Mouse (Mus musculus) hindbrain, embryonic 14.5 days (tissue): Measurements from ENCODE around the gene Frmd5. TPM values are rescaled to one million over a fixed set of nuclear protein-coding genes. Genes with fewer than 3 reads are reported as not detected.
A peak's percentile ranks its signal among the peaks of the same experiment; 100 is the strongest.

ENCODE experiments used
- ATAC-seq: fragments of 200-750 bp; cut with Nextera tagmentation; 2 replicates; pipeline ENCODE4 v1.8.0; 2017; ENCODE audit warnings: moderate number of reproducible peaks, mild to moderate bottlenecking, moderate TSS enrichment, moderate library complexity; ENCODE audit not compliant: low FRiP score
- DNase-seq: peaks from one replicate; pipeline ENCODE4 v3.0.0-alpha.2; 2015; ENCODE audit warnings: low spot score
- H3K27ac ChIP-seq: fragments of 300-500 bp; sonication (generic); 2 replicates; pipeline ENCODE4 v1.5.1; 2014; ENCODE audit warnings: mild to moderate bottlenecking, moderate library complexity
- H3K27me3 ChIP-seq: fragments of 300-500 bp; sonication (generic); 2 replicates; pipeline ENCODE4 v1.6.1; 2014; ENCODE audit warnings: mild to moderate bottlenecking, low read length, mixed read lengths; ENCODE audit not compliant: control insufficient read depth, insufficient read depth
- H3K36me3 ChIP-seq: fragments of 300-500 bp; sonication (generic); replicated peaks from 2 replicates; pipeline ENCODE4 v1.6.1; 2014; ENCODE audit not compliant: control insufficient read depth, insufficient read depth
- H3K4me1 ChIP-seq: fragments of 300-500 bp; sonication (generic); replicated peaks from 2 replicates; pipeline ENCODE4 v1.6.1; 2014; ENCODE audit warnings: antibody characterized with exemption, low read length, mixed read lengths; ENCODE audit not compliant: control insufficient read depth, insufficient read depth
- H3K4me2 ChIP-seq: fragments of 300-500 bp; sonication (generic); replicated peaks from 2 replicates; pipeline ENCODE4 v1.6.1; 2014; ENCODE audit warnings: mild to moderate bottlenecking, moderate library complexity
- H3K4me3 ChIP-seq: fragments of 300-500 bp; sonication (generic); replicated peaks from 2 replicates; pipeline ENCODE4 v1.5.1; 2014; ENCODE audit warnings: mild to moderate bottlenecking, low read length
- H3K9ac ChIP-seq: fragments of 300-500 bp; sonication (generic); 2 replicates; pipeline ENCODE4 v1.6.1; 2014
- H3K9me3 ChIP-seq: fragments of 300-500 bp; sonication (generic); 2 replicates; pipeline ENCODE4 v1.6.1; 2016; ENCODE audit warnings: low read length; ENCODE audit not compliant: control insufficient read depth
- WGBS: fragments of 180-500 bp; shearing (Covaris S2); extraction: QIAGEN DNeasy Blood & Tissue Kit; methylation state at CpG from one replicate; pipeline ENCODE4 v1.1.7; 2014; 5-methylcytosine and 5-hydroxymethylcytosine counted together
- polyA plus RNA-seq: library from polyadenylated mRNA; unstranded; fragments of >200 nt; fragmentation: Nextera tagmentation; extraction: Ambion mirVana; gene quantifications from 2 replicates; pipeline ENCODE4 v1.2.1, GENCODE M21; 2014

Gene Frmd5
- polyA plus RNA-seq, 1 experiment from 2014 or later: 30.0 TPM

DNA sequence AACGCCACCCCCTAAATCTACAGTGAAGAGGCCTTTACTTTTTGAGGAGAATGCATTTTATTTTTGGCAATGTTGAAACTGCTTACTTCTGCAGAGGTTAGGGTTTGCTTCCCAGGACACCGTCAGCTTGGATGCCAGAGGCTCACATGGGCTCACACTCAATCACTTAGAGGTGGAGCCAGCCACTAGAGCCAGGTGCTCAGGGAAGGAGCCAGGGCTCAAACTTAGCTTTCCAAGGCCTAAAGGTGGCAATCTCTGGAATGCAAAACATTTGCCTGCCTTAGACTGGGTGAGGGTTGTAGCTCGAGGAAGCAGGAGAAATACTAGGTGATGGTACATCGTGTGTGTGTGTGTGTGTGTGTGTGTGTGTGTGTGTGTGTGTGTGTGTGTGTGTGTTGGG is 174.8 kb downstream of the Frmd5 start:
- Histone ChIP-seq H3K27me3 (no peaks in the 10 kb centered on the region), H3K27ac (no peak overlapping the region), H3K9me3 (no peaks in the 10 kb centered on the region), H3K36me3 (no peaks in the 10 kb centered on the region), H3K4me3 (no peak overlapping the region), H3K4me2 (no peak overlapping the region), H3K4me1 (no peaks in the 10 kb centered on the region), H3K9ac (no peak overlapping the region)
- no peak for ATAC-seq
- no peak for DNase-seq
- WGBS: 76% methylated on average over 4 of the region's 4 CpGs

GRCm38 (mm10) chr2:121630286-121630685 is 176.6 kb downstream of the Frmd5 start:
- Histone ChIP-seq H3K4me2 (no peak overlapping the region), H3K4me3 (no peak overlapping the region), H3K36me3 (no peaks in the 10 kb centered on the region), H3K27me3 (no peaks in the 10 kb centered on the region), H3K4me1 (no peaks in the 10 kb centered on the region), H3K9me3 (no peaks in the 10 kb centered on the region), H3K9ac (no peak overlapping the region), H3K27ac (no peak overlapping the region)
- no peak for ATAC-seq
- no peak for DNase-seq
- 67% methylated on average over 5 of the region's 5 CpGs for WGBS

GRCm38 (mm10) chr2:121628290-121628689 is 178.6 kb downstream of the Frmd5 start:
- Histone ChIP-seq H3K9me3 (no peaks in the 10 kb centered on the region), H3K27me3 (no peaks in the 10 kb centered on the region), H3K36me3 (no peaks in the 10 kb centered on the region), H3K27ac (no peak overlapping the region), H3K9ac (no peak overlapping the region), H3K4me2 (no peak overlapping the region), H3K4me1 (no peaks in the 10 kb centered on the region), H3K4me3 (no peak overlapping the region)
- no peak for DNase-seq
- 77% methylated on average over 10 of the region's 10 CpGs for WGBS
- no peak for ATAC-seq

GRCm38 (mm10) chr2:121625901-121626300 is 181.0 kb downstream of the Frmd5 start:
- no peak overlapping the region for H3K9ac ChIP-seq
- H3K36me3 ChIP-seq: no peaks in the 10 kb centered on the region
- H3K4me1 ChIP-seq: 0 out of 2 replicates have a peak, but pooled peaks cover 5% of the 10 kb centered on the region
- ATAC-seq (no peak), DNase-seq (no peak)
- no peaks in the 10 kb centered on the region for H3K27me3 ChIP-seq
- no peak overlapping the region for H3K4me2 ChIP-seq
- no peak overlapping the region for H3K27ac ChIP-seq
- no peaks in the 10 kb centered on the region for H3K9me3 ChIP-seq
- 85% methylated on average over 3 of the region's 3 CpGs for WGBS
- no peak overlapping the region for H3K4me3 ChIP-seq

DNA sequence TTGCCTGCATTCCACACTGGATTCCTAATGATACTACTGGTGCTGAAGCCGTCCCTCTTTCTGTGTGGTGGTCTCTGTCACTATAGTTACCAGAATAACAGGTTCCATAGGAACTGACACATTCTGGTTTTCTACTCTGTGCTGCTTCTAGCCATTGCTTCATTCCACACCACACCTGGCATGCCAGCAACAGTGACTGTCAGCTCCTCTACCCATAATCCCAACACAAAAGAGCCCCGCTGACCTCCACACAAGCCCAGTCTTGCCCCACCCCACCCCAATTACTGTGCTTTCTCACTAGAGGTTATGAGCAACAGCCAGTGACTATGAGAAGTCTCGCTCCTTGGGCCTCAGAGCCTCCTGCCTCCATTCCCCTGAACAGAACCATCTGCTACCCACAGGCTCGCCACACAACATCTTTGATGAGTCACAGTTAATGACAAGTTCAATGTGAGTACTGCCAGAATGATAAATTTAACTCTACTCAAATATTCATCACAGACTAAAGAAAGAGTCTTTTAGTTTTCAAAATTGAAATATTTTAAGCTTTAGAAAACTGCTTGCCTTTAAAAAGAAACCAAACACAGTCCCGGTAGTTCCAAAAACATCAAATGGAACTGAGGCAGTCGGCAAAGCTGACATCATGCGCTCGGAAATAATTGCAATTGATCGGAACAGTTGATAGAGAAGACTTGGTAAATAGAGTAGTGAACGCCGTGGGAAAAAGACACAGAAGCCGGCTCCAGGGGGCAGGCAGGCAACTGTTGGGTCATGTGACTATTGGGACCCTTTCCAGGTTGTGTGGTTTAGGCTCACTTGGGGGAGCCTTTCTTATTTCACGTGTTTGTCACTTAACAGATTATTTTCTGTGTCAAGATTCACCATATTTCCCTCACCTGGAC is 185.4 kb downstream of the Frmd5 start:
- H3K27ac ChIP-seq: 0 out of 2 replicates have a peak overlapping the region, but pooled peaks have one; percentile 28
- H3K4me1 ChIP-seq: 0 out of 2 replicates have a peak, but pooled peaks cover 5% of the 10 kb centered on the region
- no peaks in the 10 kb centered on the region for H3K9me3 ChIP-seq
- H3K4me3 ChIP-seq: no peak overlapping the region
- no peaks in the 10 kb centered on the region for H3K27me3 ChIP-seq
- ATAC-seq (0 out of 2 replicates have a peak, but pooled peaks have one; percentile 37), DNase-seq (no peak)
- WGBS: 49% methylated on average over 13 of the region's 13 CpGs
- no peak overlapping the region for H3K9ac ChIP-seq
- H3K4me2 ChIP-seq: no peak overlapping the region
- H3K36me3 ChIP-seq: no peaks in the 10 kb centered on the region

GRCm38 (mm10) chr2:121620582-121621261 is 186.2 kb downstream of the Frmd5 start:
- Histone ChIP-seq H3K9ac (no peak overlapping the region), H3K9me3 (no peaks in the 10 kb centered on the region), H3K36me3 (no peaks in the 10 kb centered on the region), H3K27ac (no peak overlapping the region), H3K4me3 (no peak overlapping the region), H3K27me3 (no peaks in the 10 kb centered on the region), H3K4me2 (no peak overlapping the region), H3K4me1 (0 out of 2 replicates have a peak, but pooled peaks cover 5% of the 10 kb centered on the region)
- 69% methylated on average over 7 of the region's 7 CpGs for WGBS
- ATAC-seq (peak; percentile 43; the same call in 1 of the 2 replicates), DNase-seq (no peak)

GRCm38 (mm10) chr2:121615199-121615559 is 191.7 kb downstream of the Frmd5 start:
- Histone ChIP-seq H3K36me3 (no peaks in the 10 kb centered on the region), H3K4me2 (no peak overlapping the region), H3K9ac (no peak overlapping the region), H3K9me3 (no peaks in the 10 kb centered on the region), H3K4me3 (no peak overlapping the region), H3K4me1 (peaks cover 22% of the 10 kb centered on the region), H3K27ac (no peak overlapping the region), H3K27me3 (no peaks in the 10 kb centered on the region)
- DNase-seq: no peak
- no peak for ATAC-seq
- 92% methylated on average over 7 of the region's 7 CpGs for WGBS

DNA sequence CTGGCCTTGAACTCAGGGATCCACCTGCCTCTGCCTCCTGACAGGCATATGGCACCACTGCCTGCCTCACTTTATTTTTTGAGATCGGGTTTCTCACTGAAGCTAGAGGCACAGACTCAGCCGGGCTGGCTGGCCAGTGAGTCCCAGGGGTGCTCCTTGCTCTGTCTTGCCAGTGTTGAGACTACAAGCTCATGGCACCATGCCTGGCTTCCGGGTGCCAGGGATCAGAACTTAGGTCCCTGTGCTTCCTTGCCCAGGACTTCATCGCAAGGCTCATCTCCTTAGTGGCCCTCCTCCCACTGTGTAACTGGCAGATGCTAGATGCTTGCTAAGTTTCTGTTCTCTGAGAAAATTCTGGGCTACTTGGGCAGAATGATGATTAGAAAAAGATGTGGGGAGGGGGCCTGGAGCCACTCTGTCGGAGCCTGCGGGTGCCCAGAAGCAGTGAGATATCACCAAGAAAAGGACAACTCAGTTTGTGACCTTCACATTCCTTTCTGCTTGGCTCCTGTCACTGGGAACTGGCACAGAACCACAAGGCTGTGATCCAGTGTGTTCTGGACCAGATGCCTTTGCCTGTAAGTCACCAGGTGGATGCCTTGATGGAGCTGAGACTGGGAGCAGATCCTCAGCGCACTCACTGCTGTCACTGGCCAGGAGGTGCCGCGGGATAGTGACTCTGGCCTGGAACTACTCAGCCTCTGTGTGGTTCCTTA is 192.2 kb downstream of the Frmd5 start:
- H3K4me2 ChIP-seq: no peak overlapping the region
- H3K4me1 ChIP-seq: peaks cover 28% of the 10 kb centered on the region
- no peaks in the 10 kb centered on the region for H3K9me3 ChIP-seq

GRCm38 (mm10) chr2:121612112-121612511 is 194.8 kb downstream of the Frmd5 start:
- Histone ChIP-seq H3K36me3 (no peaks in the 10 kb centered on the region), H3K9ac (no peak overlapping the region), H3K4me1 (peaks cover 32% of the 10 kb centered on the region), H3K4me2 (no peak overlapping the region), H3K27ac (peak overlapping the region; percentile 60), H3K9me3 (no peaks in the 10 kb centered on the region), H3K4me3 (no peak overlapping the region), H3K27me3 (no peaks in the 10 kb centered on the region)
- DNase-seq: no peak
- 52% methylated on average over 5 of the region's 5 CpGs for WGBS
- peak; percentile 29; the same call in 1 of the 2 replicates for ATAC-seq

More for the DNA sequence above, 192.2 kb downstream of the Frmd5 start:
- Histone ChIP-seq H3K27me3 (no peaks in the 10 kb centered on the region), H3K27ac (no peak overlapping the region), H3K36me3 (no peaks in the 10 kb centered on the region), H3K4me3 (no peak overlapping the region), H3K9ac (no peak overlapping the region)
- 82% methylated on average over 9 of the region's 9 CpGs for WGBS
- ATAC-seq (no peak), DNase-seq (no peak)
